Mouse (Mus musculus): ENCODE results near the gene Shisa8. TPM values are rescaled to one million over a fixed set of nuclear protein-coding genes. Genes with fewer than 3 reads are reported as not detected.

The Shisa8 gene
- total RNA-seq, 2 experiments from 2014 or later = 0.52 to 0.95 TPM

Small RNA genes lying within 50 kb of the gene (microRNA-seq; reads per million reads assigned to microRNA genes)
- gene Mir33 = 17.6 to 19.2 reads per million in 2 experiments

Other genes with a start within 250 kb of the Shisa8 start
- not detected for gene 1700029P11Rik, start 232.3 kb downstream of the Shisa8 start, total RNA-seq (2021)
- 10 to 100 TPM; 26.6 to 27.4 TPM for gene Xrcc6, start 225.0 kb downstream of the Shisa8 start, total RNA-seq (2021)
- 10 to 100 TPM; 27.1 to 27.4 TPM for gene Desi1, start 179.0 kb downstream of the Shisa8 start, total RNA-seq (2021)
- 10 to 100 TPM; 63.4 to 69.5 TPM for gene Snu13, start 165.2 kb downstream of the Shisa8 start, total RNA-seq (2021)
- not detected for gene 4930407I10Rik, start 153.7 kb downstream of the Shisa8 start, total RNA-seq (2021)
- gene Mei1, start 142.8 kb downstream of the Shisa8 start, total RNA-seq (2021) = not detected
- gene Ccdc134, start 84.9 kb downstream of the Shisa8 start, total RNA-seq (2021) = 1 to 10 TPM; 6.1 to 8.3 TPM
- 10 to 100 TPM; 79.0 to 84.5 TPM for gene Srebf2, start 65.6 kb downstream of the Shisa8 start, total RNA-seq (2021)
- under 1 TPM; 0.36 to 0.41 TPM for gene Tnfrsf13c, start 11.6 kb upstream of the Shisa8 start, total RNA-seq (2021)
- gene Cenpm, start 31.9 kb upstream of the Shisa8 start, total RNA-seq (2021) = 10 to 100 TPM; 23.8 to 24.7 TPM
- gene 1500009C09Rik, start 39.6 kb upstream of the Shisa8 start, total RNA-seq (2021) = not detected
- 1 to 10 TPM; 1.3 to 1.9 TPM for gene Sept3, start 62.1 kb upstream of the Shisa8 start, total RNA-seq (2021)
- under 1 TPM; 0.43 TPM for gene Wbp2nl, start 86.1 kb upstream of the Shisa8 start, total RNA-seq (2021)
- gene Naga, start 126.1 kb upstream of the Shisa8 start, total RNA-seq (2021) = 10 to 100 TPM; 40.0 to 41.1 TPM
- 1 to 10 TPM; 3.7 to 4.8 TPM for gene Pheta2, start 126.1 kb upstream of the Shisa8 start, total RNA-seq (2021)
- 100 to 1,000 TPM; 176 to 206 TPM for gene Smdt1, start 126.1 kb upstream of the Shisa8 start, total RNA-seq (2021)
- 100 to 1,000 TPM; 438 to 494 TPM for gene Ndufa6, start 141.5 kb upstream of the Shisa8 start, total RNA-seq (2021)
- gene Cyp2d22, start 167.4 kb upstream of the Shisa8 start, total RNA-seq (2021) = 10 to 100 TPM; 15.0 to 17.1 TPM
- gene Cyp2d11, start 181.2 kb upstream of the Shisa8 start, total RNA-seq (2021) = under 1 TPM in 1 of 2 experiments, not detected in 1; 0.16 TPM
- not detected for gene Cyp2d10, start 194.4 kb upstream of the Shisa8 start, total RNA-seq (2021)
- under 1 TPM in 1 of 2 experiments, not detected in 1; 0.26 TPM for gene Cyp2d9, start 220.6 kb upstream of the Shisa8 start, total RNA-seq (2021)

Measured in heart, postnatal 4 days (tissue).